Mouse (Mus musculus) c-Kit-positive CD71-negative TER-119-negative erythroid progenitor cells, embryonic 14.5 days (primary cell): Measurements from ENCODE around the gene Atp6ap1l.
A peak's percentile ranks its signal among the peaks of the same experiment; 100 is the strongest.

Experiments
- DNase-seq: peaks from one replicate; pipeline ENCODE4 v3.0.0-alpha.2; 2013; ENCODE audit warnings: low read depth

The Atp6ap1l gene

GRCm38 (mm10) chr13:90886568-90886983 is 18.6 kb downstream of the Atp6ap1l start:
- DNase-seq, result peak; percentile 38

- DNase-seq, result no peak
Measured at GRCm38 (mm10) chr13:90885856-90886532, 19.2 kb downstream of the Atp6ap1l start.

GRCm38 (mm10) chr13:90881727-90882429 is 23.3 kb downstream of the Atp6ap1l start:
- no peak for DNase-seq

- no peak for DNase-seq
Measured at GRCm38 (mm10) chr13:90871579-90871978, 33.6 kb downstream of the Atp6ap1l start.

- DNase-seq, result no peak
Measured at GRCm38 (mm10) chr13:90869157-90869556, 36.0 kb downstream of the Atp6ap1l start.

GRCm38 (mm10) chr13:90862138-90862537 is 43.0 kb downstream of the Atp6ap1l start:
- no peak for DNase-seq

GRCm38 (mm10) chr13:90860888-90861431 is 44.2 kb downstream of the Atp6ap1l start:
- no peak for DNase-seq

GRCm38 (mm10) chr13:90852727-90853630 is 52.2 kb downstream of the Atp6ap1l start:
- no peak for DNase-seq

GRCm38 (mm10) chr13:90851795-90852194 is 53.4 kb downstream of the Atp6ap1l start:
- DNase-seq, result no peak

- DNase-seq, result no peak
Measured at GRCm38 (mm10) chr13:90844191-90844590, 61.0 kb downstream of the Atp6ap1l start.

GRCm38 (mm10) chr13:90843412-90843811 is 61.7 kb downstream of the Atp6ap1l start:
- no peak for DNase-seq

- no peak for DNase-seq
Measured at GRCm38 (mm10) chr13:90841213-90841553, 64.0 kb downstream of the Atp6ap1l start.

- DNase-seq, result peak; percentile 63
Measured at GRCm38 (mm10) chr13:90840530-90841212, 64.5 kb downstream of the Atp6ap1l start.

- DNase-seq, result no peak
Measured at GRCm38 (mm10) chr13:90833641-90834207, 71.4 kb downstream of the Atp6ap1l start.
